Mouse (Mus musculus) myocyte (in vitro differentiated cells): ENCODE measurements around the gene Dbn1. TPM values are rescaled to one million over a fixed set of nuclear protein-coding genes. Genes with fewer than 3 reads are reported as not detected.

Experiments
- H3K27me3 ChIP-seq: one replicate; pipeline ENCODE4 v1.6.1; 2011; ENCODE audit not compliant: control insufficient read depth, insufficient read depth, insufficient read length
- H3K36me3 ChIP-seq: one replicate; pipeline ENCODE4 v1.6.1; 2011; ENCODE audit not compliant: control insufficient read depth, insufficient read depth
- H3K4me2 ChIP-seq: one replicate; pipeline ENCODE4 v1.6.1; 2011; ENCODE audit warnings: low read depth, control low read depth
- H3K4me3 ChIP-seq: one replicate; pipeline ENCODE4 v1.5.1; 2011; ENCODE audit warnings: mild to moderate bottlenecking, control low read depth, moderate library complexity
- H3K79me2 ChIP-seq: one replicate; pipeline ENCODE4 v1.6.1; 2011; ENCODE audit not compliant: control insufficient read depth, insufficient read depth
- H3ac ChIP-seq: one replicate; pipeline ENCODE4 v1.6.1; 2011; ENCODE audit not compliant: control insufficient read depth, insufficient read length
- CEBPB ChIP-seq: IDR thresholded peaks from 2 replicates; pipeline ENCODE4 v1.6.1; 2011; ENCODE audit warnings: mild to moderate bottlenecking, moderate library complexity; ENCODE audit not compliant: poor library complexity, insufficient read depth, severe bottlenecking
- E2F4 ChIP-seq: IDR thresholded peaks from one replicate; pipeline ENCODE4 v1.6.1; 2011; ENCODE audit warnings: mild to moderate bottlenecking, control low read depth, moderate library complexity; ENCODE audit not compliant: insufficient read depth
- MAX ChIP-seq: IDR thresholded peaks from one replicate; pipeline ENCODE4 v1.6.1; 2011; ENCODE audit warnings: low read depth, mild to moderate bottlenecking, control low read depth
- MYOD1 ChIP-seq, 3 experiments: IDR thresholded peaks; one replicate each; pipeline ENCODE4 v1.6.1; 2011; ENCODE audit warnings: control low read depth in 2 of 3, low read depth in 2 of 3, mild to moderate bottlenecking in 2 of 3, moderate library complexity in 1 of 3; ENCODE audit not compliant: insufficient read length in 2 of 3, control insufficient read depth in 1 of 3
- MYOG ChIP-seq, 3 experiments: IDR thresholded peaks; one replicate each; pipeline ENCODE4 v1.6.1; 2011; ENCODE audit warnings: control low read depth in 2 of 3, low read depth in 2 of 3, mild to moderate bottlenecking in 2 of 3; ENCODE audit not compliant: insufficient read length in 2 of 3, control insufficient read depth in 1 of 3, insufficient read depth in 1 of 3
- POLR2A ChIP-seq: IDR thresholded peaks from one replicate; pipeline ENCODE4 v1.6.1; 2011; ENCODE audit warnings: low read depth, mild to moderate bottlenecking, control low read depth, moderate library complexity; ENCODE audit not compliant: insufficient read length
- POLR2AphosphoS2 ChIP-seq: IDR thresholded peaks from one replicate; pipeline ENCODE4 v1.6.1; 2011; ENCODE audit warnings: low read depth, control low read depth; ENCODE audit not compliant: insufficient read length
- REST ChIP-seq: IDR thresholded peaks from one replicate; pipeline ENCODE4 v1.6.1; 2011; ENCODE audit warnings: mild to moderate bottlenecking, control low read depth, moderate library complexity; ENCODE audit not compliant: insufficient read depth, insufficient read length
- SRF ChIP-seq: IDR thresholded peaks from one replicate; pipeline ENCODE4 v1.6.1; 2011; ENCODE audit warnings: low read depth; ENCODE audit not compliant: control insufficient read depth, insufficient read length
- TCF12 ChIP-seq: IDR thresholded peaks from one replicate; pipeline ENCODE4 v1.6.1; 2011; ENCODE audit warnings: mild to moderate bottlenecking, control low read depth; ENCODE audit not compliant: poor library complexity, insufficient read depth, severe bottlenecking
- TCF3 ChIP-seq: IDR thresholded peaks from one replicate; pipeline ENCODE4 v1.6.1; 2011; ENCODE audit warnings: low read depth, control low read depth; ENCODE audit not compliant: insufficient read length
- USF1 ChIP-seq: IDR thresholded peaks from one replicate; pipeline ENCODE4 v1.6.1; 2011; ENCODE audit warnings: low read depth, mild to moderate bottlenecking, control low read depth, moderate library complexity
- polyA plus RNA-seq: library from polyadenylated mRNA; unstranded; fragments of >200 nt; fragmentation: generic; extraction: Trizol; gene quantifications from one replicate; pipeline ENCODE4 v1.2.1, GENCODE M21; 2012; ENCODE audit warnings: missing spikeins

Dbn1 gene
- polyA plus RNA-seq, 1 experiment = 165 TPM

GRCm38 (mm10) chr13:55450511-55450980 is 37.4 kb downstream of the Dbn1 start:
- H3K4me3 ChIP-seq = no peak overlapping the region
- no peaks in the 10 kb centered on the region for H3K27me3 ChIP-seq
- H3K4me2 ChIP-seq = peak overlapping the region; percentile 56
- H3ac ChIP-seq = no peak overlapping the region
- no peak for TF ChIP-seq MAX
- TF ChIP-seq MYOG (IDR thresholded peaks at IDR 0.05; ENCODE audit: control insufficient read depth in 1 of 3, insufficient read depth in 1 of 3, insufficient read length in 2 of 3, low read depth in 2 of 3) = peak; percentile 51 to 87 (median 68)
- no peak for TF ChIP-seq REST
- TF ChIP-seq TCF3 = peak; percentile 74
- peak; percentile 37 for TF ChIP-seq SRF
- TF ChIP-seq MYOD1 (IDR thresholded peaks at IDR 0.05; ENCODE audit: control insufficient read depth in 1 of 3, insufficient read length in 2 of 3, low read depth in 2 of 3) = peak in 2 of 3 experiments; percentile 64 to 83
- H3K79me2 ChIP-seq = peaks cover 35% of the 10 kb centered on the region
- H3K36me3 ChIP-seq = peaks cover 4% of the 10 kb centered on the region

GRCm38 (mm10) chr13:55449679-55450441 is 38.1 kb downstream of the Dbn1 start:
- Histone ChIP-seq H3K79me2 (peaks cover 35% of the 10 kb centered on the region), H3K4me2 (peak overlapping the region; percentile 37), H3K27me3 (no peaks in the 10 kb centered on the region), H3K36me3 (no peaks in the 10 kb centered on the region), H3K4me3 (no peak overlapping the region), H3ac (no peak overlapping the region)
- TF ChIP-seq POLR2A (no peak), MYOD1 (IDR thresholded peaks at IDR 0.05; ENCODE audit: control insufficient read depth in 1 of 3, insufficient read length in 2 of 3, low read depth in 2 of 3) (peak in 2 of 3 experiments; percentile 77 to 97), SRF (no peak), TCF3 (peak; percentile 37), CEBPB (no peak), USF1 (no peak), E2F4 (no peak), MAX (no peak), TCF12 (peak; percentile 38), MYOG (IDR thresholded peaks at IDR 0.05; ENCODE audit: control insufficient read depth in 1 of 3, insufficient read depth in 1 of 3, insufficient read length in 2 of 3, low read depth in 2 of 3) (peak in 2 of 3 experiments; percentile 88 to 98), POLR2AphosphoS2 (no peak), REST (no peak)

GRCm38 (mm10) chr13:55449205-55449604 is 38.7 kb downstream of the Dbn1 start:
- TF ChIP-seq CEBPB (no peak), POLR2A (no peak), USF1 (no peak), MYOG (IDR thresholded peaks at IDR 0.05; ENCODE audit: control insufficient read depth in 1 of 3, insufficient read depth in 1 of 3, insufficient read length in 2 of 3, low read depth in 2 of 3) (no peak), E2F4 (no peak), REST (no peak)
- Histone ChIP-seq H3K4me2 (peak overlapping the region; percentile 37), H3K79me2 (peaks cover 35% of the 10 kb centered on the region)

GRCm38 (mm10) chr13:55448131-55448530 is 39.8 kb downstream of the Dbn1 start:
- TF ChIP-seq MAX (no peak), SRF (no peak), MYOG (IDR thresholded peaks at IDR 0.05; ENCODE audit: control insufficient read depth in 1 of 3, insufficient read depth in 1 of 3, insufficient read length in 2 of 3, low read depth in 2 of 3) (no peak), TCF3 (no peak), POLR2AphosphoS2 (no peak), E2F4 (no peak), POLR2A (no peak), TCF12 (no peak), CEBPB (no peak), USF1 (no peak), MYOD1 (IDR thresholded peaks at IDR 0.05; ENCODE audit: control insufficient read depth in 1 of 3, insufficient read length in 2 of 3, low read depth in 2 of 3) (no peak), REST (no peak)
- no peak overlapping the region for H3K4me3 ChIP-seq
- H3K79me2 ChIP-seq = peaks cover 35% of the 10 kb centered on the region
- H3K36me3 ChIP-seq = no peaks in the 10 kb centered on the region
- H3K4me2 ChIP-seq = no peak overlapping the region
- no peaks in the 10 kb centered on the region for H3K27me3 ChIP-seq
- no peak overlapping the region for H3ac ChIP-seq

More at GRCm38 (mm10) chr13:55449205-55449604, 38.7 kb downstream of the Dbn1 start:
- H3K27me3 ChIP-seq = no peaks in the 10 kb centered on the region
- no peak overlapping the region for H3K4me3 ChIP-seq
- H3ac ChIP-seq = no peak overlapping the region
- no peaks in the 10 kb centered on the region for H3K36me3 ChIP-seq

DNA sequence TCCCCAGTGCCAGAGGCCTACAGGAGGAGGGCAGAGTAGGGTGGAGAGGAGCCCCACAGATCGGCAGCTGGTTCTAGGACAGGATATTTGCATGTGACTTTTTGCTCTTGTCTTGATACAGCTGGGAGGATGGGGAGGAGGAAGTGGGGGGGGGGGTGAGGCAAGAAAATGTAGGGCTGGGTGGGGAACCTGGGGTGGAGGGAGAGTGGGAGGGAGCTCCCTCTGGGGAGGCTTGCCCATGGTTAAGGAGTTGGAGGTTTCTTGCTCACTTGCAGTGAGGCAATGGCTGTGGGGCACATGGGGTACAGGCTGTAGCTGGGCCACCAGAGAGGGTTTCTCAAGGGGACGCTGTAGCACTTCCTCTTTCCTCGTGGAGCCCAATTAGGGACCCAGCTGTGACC is 40.4 kb downstream of the Dbn1 start:
- TF ChIP-seq TCF12 = no peak
- no peak for TF ChIP-seq REST
- TF ChIP-seq E2F4 = no peak
- no peak for TF ChIP-seq POLR2A
- TF ChIP-seq POLR2AphosphoS2 = no peak
- no peak for TF ChIP-seq CEBPB
- no peak for TF ChIP-seq TCF3
- Histone ChIP-seq H3K79me2 (peaks cover 35% of the 10 kb centered on the region), H3K27me3 (no peaks in the 10 kb centered on the region), H3K4me3 (no peak overlapping the region), H3ac (no peak overlapping the region), H3K36me3 (no peaks in the 10 kb centered on the region), H3K4me2 (no peak overlapping the region)
